Mouse (Mus musculus) heart, adult 2 months (tissue): Measurements from ENCODE around the gene Tgfb2. TPM values are rescaled to one million over a fixed set of nuclear protein-coding genes. Genes with fewer than 3 reads are reported as not detected.

Experiments
- DNase-seq, 2 experiments: peaks; one replicate each; pipeline ENCODE4 v3.0.0; 2021
- H3K27ac ChIP-seq: fragments of 200-600 bp; 2 replicates; pipeline ENCODE4 v1.8.1; 2022
- H3K27me3 ChIP-seq: fragments of 200-500 bp; 2 replicates; pipeline ENCODE4 v1.6.1; 2012; ENCODE audit warnings: mild to moderate bottlenecking, low read length, inconsistent platforms, mixed read lengths; ENCODE audit not compliant: control insufficient read depth, insufficient read depth
- H3K36me3 ChIP-seq: fragments of 200-500 bp; 2 replicates; pipeline ENCODE4 v1.6.1; 2012; ENCODE audit warnings: low read length, inconsistent platforms; ENCODE audit not compliant: control insufficient read depth, insufficient read depth
- H3K4me1 ChIP-seq: fragments of 200-500 bp; 2 replicates; pipeline ENCODE4 v1.6.1; 2011; ENCODE audit warnings: low read length; ENCODE audit not compliant: control insufficient read depth, insufficient read depth
- H3K4me3 ChIP-seq: fragments of 200-600 bp; 2 replicates; pipeline ENCODE4 v1.8.1; 2022
- H3K79me2 ChIP-seq: fragments of 200-500 bp; replicated peaks from 2 replicates; pipeline ENCODE4 v1.6.1; 2012; ENCODE audit warnings: mild to moderate bottlenecking, inconsistent platforms, low read length, moderate library complexity, mixed read lengths; ENCODE audit not compliant: control insufficient read depth, insufficient read depth
- H3K9ac ChIP-seq: fragments of 200-500 bp; 2 replicates; pipeline ENCODE4 v1.6.1; 2012; ENCODE audit warnings: low read depth, mild to moderate bottlenecking, control low read depth, inconsistent platforms, low read length, mixed read lengths
- CTCF ChIP-seq: fragments of 200-600 bp; IDR thresholded peaks from 2 replicates; pipeline ENCODE4 v1.8.1; 2022; ENCODE audit warnings: antibody characterized with exemption, mild to moderate bottlenecking, moderate library complexity
- EP300 ChIP-seq: fragments of 200-500 bp; IDR thresholded peaks from 2 replicates; pipeline ENCODE4 v1.6.1; 2011; ENCODE audit warnings: low read depth, low read length, control low read depth; ENCODE audit not compliant: insufficient read depth
- POLR2A ChIP-seq: fragments of 200-500 bp; IDR thresholded peaks from 2 replicates; pipeline ENCODE4 v1.6.1; 2011; ENCODE audit warnings: mild to moderate bottlenecking, low read depth, low read length, control low read depth; ENCODE audit not compliant: insufficient read depth
- WGBS: fragments of 180-500 bp; shearing (Covaris S2); methylation state at CpG from one replicate; pipeline ENCODE4 v1.1.7; 2018; 5-methylcytosine and 5-hydroxymethylcytosine counted together
- intact Hi-C: fragments of 180-260 bp; cut with DNase I; formaldehyde crosslinking; loops from one replicate; pipeline ENCODE4 v1.15.1; 2025
- polyA plus RNA-seq: library from polyadenylated mRNA; depleted of rRNA; stranded (reverse); fragments of >200 nt; gene quantifications from 2 replicates; pipeline ENCODE4 v1.2.3, GENCODE M21; 2012
- total RNA-seq, 2 experiments: library from RNA; stranded (reverse); gene quantifications; 2 replicates each; pipeline ENCODE4 v1.2.3; 2021

The Tgfb2 gene
- total and polyA plus RNA-seq, 3 experiments, result 1.5 to 5.1 (median 4.6) TPM

DNA sequence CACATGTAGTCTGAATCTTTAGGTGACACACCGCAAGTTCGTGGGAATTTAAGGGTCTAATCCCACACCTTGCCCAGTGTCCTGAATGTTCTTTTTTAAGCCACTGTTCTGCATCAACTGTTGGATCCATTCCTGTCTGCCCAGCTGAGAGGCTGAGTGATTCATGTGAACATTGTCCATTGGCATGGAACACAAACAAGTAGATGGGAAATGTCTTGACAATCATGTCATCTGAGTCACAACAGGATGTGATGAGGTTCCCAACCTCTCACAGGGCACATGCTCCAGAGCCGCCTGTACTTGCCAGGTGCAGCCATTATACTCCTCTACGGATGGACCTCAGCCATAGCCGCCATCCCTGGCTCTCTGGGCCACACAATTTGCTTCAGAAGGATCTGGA is 101.7 kb downstream of the Tgfb2 start:
- no peaks in the 10 kb centered on the region for H3K79me2 ChIP-seq
- H3K27me3 ChIP-seq, result no peaks in the 10 kb centered on the region
- no peak overlapping the region for H3K27ac ChIP-seq
- no peak overlapping the region for H3K4me3 ChIP-seq
- no peak for TF ChIP-seq EP300
- no peak for TF ChIP-seq CTCF
- no peak for TF ChIP-seq POLR2A
- no peak overlapping the region for H3K9ac ChIP-seq
- intact Hi-C loops, result no loop called here
- peaks cover 3% of the 10 kb centered on the region for H3K4me1 ChIP-seq
- no peak for DNase-seq
- 81% methylated on average over 5 of the region's 5 CpGs for WGBS
- peaks cover 8% of the 10 kb centered on the region for H3K36me3 ChIP-seq

DNA sequence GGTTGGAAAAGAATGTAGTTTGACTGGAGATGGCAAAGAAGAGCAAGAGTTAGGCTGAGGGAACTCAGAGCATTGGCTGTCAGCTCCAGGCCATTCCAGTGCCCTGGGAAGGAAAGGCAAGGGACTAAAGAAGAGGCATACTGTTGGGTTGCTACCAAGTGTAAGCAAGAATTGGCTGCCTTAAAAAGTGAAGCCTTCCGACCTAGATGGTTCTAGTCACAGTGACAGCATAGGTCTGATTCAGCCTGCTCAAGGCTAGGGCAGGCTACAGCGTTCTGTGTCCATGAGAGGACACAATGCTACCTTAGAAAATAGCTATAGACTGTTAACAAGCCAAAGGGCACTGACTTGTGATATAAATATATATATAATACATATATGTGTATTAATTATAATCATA is 117.6 kb downstream of the Tgfb2 start:
- Histone ChIP-seq H3K27me3 (no peaks in the 10 kb centered on the region), H3K9ac (peak overlapping the region; percentile 52), H3K4me1 (peaks cover 9% of the 10 kb centered on the region), H3K79me2 (no peaks in the 10 kb centered on the region), H3K36me3 (peaks cover 3% of the 10 kb centered on the region), H3K27ac (peak overlapping the region; percentile 73), H3K4me3 (0 out of 2 replicates have a peak overlapping the region, but pooled peaks have one; percentile 10)
- TF ChIP-seq POLR2A (no peak), EP300 (no peak), CTCF (no peak)
- intact Hi-C loops, result no loop called here
- DNase-seq, result no peak
- 57% methylated on average over 2 of the region's 2 CpGs for WGBS

DNA sequence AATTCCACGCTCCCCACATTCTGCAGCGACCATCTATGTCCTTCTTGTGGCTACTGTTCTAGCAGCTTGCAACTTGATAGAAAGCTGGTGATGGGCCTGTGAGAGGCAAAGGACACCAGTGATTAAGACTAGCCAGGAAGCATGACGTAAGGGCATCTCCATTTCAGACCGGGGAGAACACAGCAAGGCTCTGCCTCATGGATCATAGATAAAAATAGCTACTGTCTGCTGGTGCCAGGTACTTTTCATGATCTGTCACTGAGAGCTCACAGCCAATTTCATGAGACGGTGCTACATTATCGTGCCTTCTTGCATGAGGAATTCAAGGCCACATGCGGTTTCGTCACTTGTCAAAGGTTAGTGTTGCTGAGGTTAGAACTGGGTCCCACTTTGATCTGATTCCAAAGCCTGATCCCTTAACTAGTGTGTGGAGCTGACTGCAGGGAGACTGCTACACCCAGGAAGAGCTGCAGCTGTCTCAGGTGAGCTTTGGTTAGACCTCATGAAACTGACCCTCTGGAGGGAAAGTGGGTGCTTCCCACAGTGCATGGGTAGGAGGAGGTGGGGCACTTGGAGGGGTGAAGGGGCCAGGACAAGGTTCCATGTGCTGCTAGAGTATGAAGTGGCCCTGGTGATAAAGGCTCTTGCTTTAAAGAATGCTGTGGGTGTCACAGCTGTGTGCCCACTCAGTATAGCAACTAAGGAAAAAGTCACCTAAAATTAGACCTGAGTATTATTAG is 118.6 kb downstream of the Tgfb2 start:
- peaks cover 3% of the 10 kb centered on the region for H3K36me3 ChIP-seq
- 29% methylated on average over 8 of the region's 8 CpGs for WGBS
- 0 out of 2 replicates have a peak, but pooled peaks have one; percentile 30 for TF ChIP-seq POLR2A
- no peak for TF ChIP-seq CTCF
- no peak; the same call in 1 of the 2 replicates for TF ChIP-seq EP300
- DNase-seq, result peak; percentile 34 to 68
- intact Hi-C loops, result no loop called here
- no peaks in the 10 kb centered on the region for H3K79me2 ChIP-seq
- H3K9ac ChIP-seq, result peak overlapping the region; percentile 65
- peak overlapping the region; percentile 27; the same call in 1 of the 2 replicates for H3K4me3 ChIP-seq
- H3K27ac ChIP-seq, result peak overlapping the region; percentile 84
- no peaks in the 10 kb centered on the region for H3K27me3 ChIP-seq
- peaks cover 9% of the 10 kb centered on the region for H3K4me1 ChIP-seq

DNA sequence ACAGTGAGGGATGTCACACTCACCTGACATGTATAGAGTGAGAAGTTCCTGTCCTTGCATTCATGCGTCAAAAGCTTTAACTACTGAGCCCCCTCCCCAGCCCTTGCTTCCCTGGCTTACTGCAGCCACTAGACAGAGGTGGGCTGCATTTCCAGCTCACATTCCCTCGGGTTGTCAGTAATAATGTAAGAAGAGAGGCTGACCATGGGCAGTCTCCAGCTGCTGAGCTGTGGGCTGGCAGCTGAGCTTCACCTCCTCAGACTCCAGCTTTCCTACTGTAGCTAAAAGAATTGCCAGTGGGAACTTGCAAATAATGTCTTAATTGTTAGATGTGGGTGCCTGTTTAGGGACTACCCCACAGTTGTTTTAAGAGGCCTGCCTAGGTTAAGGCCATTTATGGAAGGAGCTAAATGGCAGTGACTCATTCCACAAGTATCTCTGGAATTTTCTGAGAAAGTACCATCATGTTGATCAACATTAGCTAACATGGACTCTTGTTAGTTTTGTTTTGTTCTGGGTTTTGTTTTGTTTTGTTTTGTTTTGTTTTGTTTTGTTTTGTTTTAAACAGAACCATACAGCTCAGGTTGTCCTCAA is 120.1 kb downstream of the Tgfb2 start:
- peaks cover 11% of the 10 kb centered on the region for H3K4me1 ChIP-seq
- WGBS, result 68% methylated on average over 2 of the region's 2 CpGs
- TF ChIP-seq CTCF (no peak), EP300 (no peak), POLR2A (no peak)
- H3K9ac ChIP-seq, result no peak overlapping the region
- H3K4me3 ChIP-seq, result no peak overlapping the region
- no peaks in the 10 kb centered on the region for H3K27me3 ChIP-seq
- intact Hi-C loops, result no loop called here
- H3K79me2 ChIP-seq, result no peaks in the 10 kb centered on the region
- DNase-seq, result no peak
- H3K36me3 ChIP-seq, result peaks cover 5% of the 10 kb centered on the region
- peak overlapping the region; percentile 84 for H3K27ac ChIP-seq

DNA sequence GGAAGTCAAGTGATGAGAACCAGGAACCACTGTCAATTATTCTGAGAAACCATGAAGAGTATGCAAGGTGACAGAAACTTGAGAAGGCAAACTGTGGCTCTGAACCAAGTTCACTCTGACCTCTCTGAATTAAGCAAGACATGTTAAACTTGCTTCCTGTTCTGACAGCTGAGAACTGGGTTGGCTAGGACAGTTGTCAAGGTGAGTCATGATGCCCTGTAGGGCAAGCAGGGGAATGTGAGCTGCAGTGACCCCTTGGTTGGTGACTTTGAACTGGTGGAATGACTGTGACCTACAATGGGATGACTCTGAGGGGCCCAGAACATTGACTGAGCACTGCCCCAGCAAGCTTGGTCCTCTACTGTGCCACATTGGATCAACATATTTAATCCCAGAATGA is 121.9 kb downstream of the Tgfb2 start:
- intact Hi-C loops, result no loop called here
- no peak for DNase-seq
- Histone ChIP-seq H3K9ac (no peak overlapping the region), H3K36me3 (peaks cover 4% of the 10 kb centered on the region; the same call in 1 of the 2 replicates), H3K4me3 (no peak overlapping the region), H3K27me3 (no peaks in the 10 kb centered on the region), H3K79me2 (no peaks in the 10 kb centered on the region), H3K27ac (no peak overlapping the region; the same call in 1 of the 2 replicates), H3K4me1 (peaks cover 9% of the 10 kb centered on the region)
- no peak for TF ChIP-seq CTCF
- TF ChIP-seq POLR2A, result no peak
- TF ChIP-seq EP300, result no peak

DNA sequence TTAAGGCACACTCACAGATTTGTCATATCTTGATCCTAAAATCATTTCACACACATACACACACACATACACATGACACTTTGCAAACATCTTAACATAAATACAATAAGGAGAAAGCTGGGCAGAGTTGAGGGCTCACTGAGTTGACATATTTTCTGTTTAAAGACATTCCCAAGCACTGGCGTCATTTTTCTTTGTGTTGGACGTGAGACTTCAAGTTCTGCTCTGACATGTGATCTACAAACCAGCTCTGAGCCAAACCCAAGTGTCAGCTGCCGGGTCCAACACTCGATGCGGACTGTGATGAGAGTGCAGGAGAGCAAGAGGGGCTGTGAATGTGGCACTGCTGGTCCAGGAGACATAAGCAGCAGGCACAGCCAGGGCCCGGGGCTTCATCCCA is 123.7 kb downstream of the Tgfb2 start:
- Histone ChIP-seq H3K36me3 (peaks cover 4% of the 10 kb centered on the region; the same call in 1 of the 2 replicates), H3K4me3 (no peak overlapping the region), H3K4me1 (peaks cover 8% of the 10 kb centered on the region), H3K9ac (no peak overlapping the region), H3K27ac (no peak overlapping the region), H3K79me2 (no peaks in the 10 kb centered on the region), H3K27me3 (no peaks in the 10 kb centered on the region)
- no peak for DNase-seq
- no peak for TF ChIP-seq EP300
- no peak for TF ChIP-seq POLR2A
- no peak for TF ChIP-seq CTCF
- 80% methylated on average over 6 of the region's 6 CpGs for WGBS
- intact Hi-C loops, result no loop called here
